Mouse (Mus musculus) right cerebral cortex, adult 18-20 months (tissue): ENCODE measurements around the gene Ksr1.

Source experiments
- DNase-seq: peaks from one replicate; pipeline ENCODE4 v3.0.0; 2022; ENCODE audit warnings: mixed read lengths

Gene Ksr1

GRCm38 (mm10) chr11:79120087-79120486, 26.1 kb downstream of the Ksr1 start:
- DNase-seq, result no peak

- DNase-seq, result no peak
Measured at GRCm38 (mm10) chr11:79118918-79119377, 27.3 kb downstream of the Ksr1 start.

- peak; percentile 71 for DNase-seq
Measured at GRCm38 (mm10) chr11:79116665-79117064, 29.5 kb downstream of the Ksr1 start.

- DNase-seq, result no peak
Measured at GRCm38 (mm10) chr11:79115659-79116058, 30.5 kb downstream of the Ksr1 start.

- DNase-seq, result no peak
Measured at GRCm38 (mm10) chr11:79114061-79114460, 32.1 kb downstream of the Ksr1 start.

- DNase-seq, result no peak
Measured at GRCm38 (mm10) chr11:79113397-79113796, 32.8 kb downstream of the Ksr1 start.

GRCm38 (mm10) chr11:79112559-79113302, 33.5 kb downstream of the Ksr1 start:
- no peak for DNase-seq

- no peak for DNase-seq
Measured at GRCm38 (mm10) chr11:79111864-79112558, 34.2 kb downstream of the Ksr1 start.

- no peak for DNase-seq
Measured at GRCm38 (mm10) chr11:79110446-79110845, 35.8 kb downstream of the Ksr1 start.

GRCm38 (mm10) chr11:79107934-79108333, 38.3 kb downstream of the Ksr1 start:
- no peak for DNase-seq

- no peak for DNase-seq
Measured at GRCm38 (mm10) chr11:79104998-79105397, 41.2 kb downstream of the Ksr1 start.

GRCm38 (mm10) chr11:79104538-79104937, 41.7 kb downstream of the Ksr1 start:
- no peak for DNase-seq

GRCm38 (mm10) chr11:79104096-79104495, 42.1 kb downstream of the Ksr1 start:
- no peak for DNase-seq

GRCm38 (mm10) chr11:79103461-79103869, 42.7 kb downstream of the Ksr1 start:
- no peak for DNase-seq

- DNase-seq, result no peak
Measured at GRCm38 (mm10) chr11:79102280-79102679, 43.9 kb downstream of the Ksr1 start.

- DNase-seq, result no peak
Measured at GRCm38 (mm10) chr11:79101568-79101967, 44.6 kb downstream of the Ksr1 start.

- no peak for DNase-seq
Measured at GRCm38 (mm10) chr11:79099032-79099431, 47.2 kb downstream of the Ksr1 start.

GRCm38 (mm10) chr11:79097736-79098135, 48.5 kb downstream of the Ksr1 start:
- no peak for DNase-seq

GRCm38 (mm10) chr11:79096673-79097072, 49.5 kb downstream of the Ksr1 start:
- DNase-seq, result no peak

GRCm38 (mm10) chr11:79095713-79096112, 50.5 kb downstream of the Ksr1 start:
- DNase-seq, result peak; percentile 37

GRCm38 (mm10) chr11:79094727-79095126, 51.5 kb downstream of the Ksr1 start:
- DNase-seq, result peak; percentile 59

- no peak for DNase-seq
Measured at GRCm38 (mm10) chr11:79093986-79094695, 52.1 kb downstream of the Ksr1 start.

- DNase-seq, result no peak
Measured at GRCm38 (mm10) chr11:79093386-79093906, 52.8 kb downstream of the Ksr1 start.
